Mouse (Mus musculus) mouse trophoblast stem cell (cell line): ENCODE data around the gene Myl9.

Experiments used
- in situ Hi-C, 2 experiments: fragments of 300-500 bp; cut with MseI, MboI; formaldehyde crosslinking; loops; 2 replicates in 1 of 2; 3 replicates in 1 of 2; pipeline ENCODE4 v1.15.1; 2025

The Myl9 gene

GRCm38 (mm10) chr2:156764022-156764421, 11.2 kb upstream of the Myl9 start:
- in situ Hi-C loops: no loop called here

DNA sequence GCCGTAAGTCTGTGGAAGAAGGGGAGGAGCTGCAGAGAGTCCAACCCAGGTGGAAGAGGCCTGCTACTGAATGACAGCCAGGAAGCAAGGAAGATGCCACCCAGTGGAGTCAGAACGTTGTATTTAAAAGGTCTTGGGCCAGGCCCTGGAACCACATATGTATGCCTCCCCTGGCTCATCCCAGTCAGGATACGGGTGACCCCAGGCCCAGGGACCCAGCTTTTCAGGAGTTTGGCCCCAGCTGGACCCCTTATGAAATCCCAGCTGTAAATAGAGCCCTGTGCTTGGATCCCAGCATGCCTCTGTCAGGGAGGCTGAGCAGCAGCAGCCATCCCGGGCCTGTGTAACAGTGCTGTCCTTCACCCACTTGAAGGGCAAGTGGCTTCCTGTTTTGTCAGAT, 10.5 kb upstream of the Myl9 start:
- in situ Hi-C loops: no loop called here

GRCm38 (mm10) chr2:156765593-156765992, 9.6 kb upstream of the Myl9 start:
- in situ Hi-C loops: no loop called here

DNA sequence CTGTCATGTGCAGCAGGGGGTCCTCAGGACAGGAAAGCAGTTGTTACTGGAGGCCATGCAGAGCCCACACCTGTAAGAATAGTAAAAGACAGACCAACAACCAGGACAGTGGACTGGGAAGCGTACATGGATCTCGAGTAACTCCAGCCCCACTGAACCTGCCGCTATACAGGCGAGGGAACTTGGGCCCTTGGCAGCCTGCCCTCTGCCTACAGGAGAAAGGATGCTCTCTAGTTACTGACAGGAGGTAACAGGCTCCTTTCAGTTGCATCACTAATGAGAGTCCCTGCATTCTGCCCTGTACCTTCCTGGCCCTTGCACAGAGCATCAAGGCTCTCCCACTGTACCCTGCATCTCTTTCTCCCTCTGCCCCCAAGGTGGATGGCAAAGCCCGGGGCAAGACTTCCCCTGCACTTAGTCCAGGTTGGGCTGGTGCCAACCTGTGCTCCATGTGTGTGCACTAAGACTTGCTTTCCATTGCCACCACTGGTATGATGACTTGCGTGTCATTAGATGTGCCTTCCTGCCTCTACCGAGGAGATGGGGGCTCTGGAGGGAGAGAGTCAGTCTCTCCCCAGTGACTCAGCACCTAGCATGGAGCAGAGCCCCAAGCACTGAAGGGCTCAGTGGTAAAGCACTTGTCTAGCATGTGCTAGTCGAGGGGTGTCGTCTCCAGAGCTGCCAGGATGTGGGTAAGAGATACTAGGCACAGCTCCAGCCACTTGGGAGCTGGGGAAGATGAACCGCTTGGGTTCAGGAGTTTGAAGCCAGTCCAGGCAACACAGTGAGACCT, 8.8 kb upstream of the Myl9 start:
- in situ Hi-C loops: no loop called here

GRCm38 (mm10) chr2:156767108-156767507, 8.1 kb upstream of the Myl9 start:
- in situ Hi-C loops: no loop called here

DNA sequence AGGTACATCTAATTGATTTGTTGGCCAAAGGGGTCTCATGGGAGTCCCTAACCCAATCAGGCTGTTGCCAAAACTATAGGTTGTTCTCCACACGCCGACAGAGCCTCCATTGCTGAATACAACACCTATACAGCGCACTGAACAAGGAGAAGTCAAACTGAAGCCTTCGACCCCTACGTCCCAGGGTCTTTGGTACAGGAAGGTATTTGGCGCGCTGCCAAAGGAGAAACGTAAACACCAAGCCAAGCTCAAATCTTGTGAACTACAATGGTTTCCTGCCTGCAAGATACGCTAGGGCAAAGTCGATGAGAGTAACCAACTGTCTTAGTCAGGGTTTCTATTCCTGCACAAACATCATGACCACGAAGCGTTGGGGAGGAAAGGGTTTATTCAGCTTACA, 5.9 kb upstream of the Myl9 start:
- in situ Hi-C loops: no loop called here

- in situ Hi-C loops: no loop called here
Observed at GRCm38 (mm10) chr2:156773470-156773869, 1.8 kb upstream of the Myl9 start.

- in situ Hi-C loops: no loop called here
Observed at GRCm38 (mm10) chr2:156774035-156774737, 1.0 kb upstream of the Myl9 start.

DNA sequence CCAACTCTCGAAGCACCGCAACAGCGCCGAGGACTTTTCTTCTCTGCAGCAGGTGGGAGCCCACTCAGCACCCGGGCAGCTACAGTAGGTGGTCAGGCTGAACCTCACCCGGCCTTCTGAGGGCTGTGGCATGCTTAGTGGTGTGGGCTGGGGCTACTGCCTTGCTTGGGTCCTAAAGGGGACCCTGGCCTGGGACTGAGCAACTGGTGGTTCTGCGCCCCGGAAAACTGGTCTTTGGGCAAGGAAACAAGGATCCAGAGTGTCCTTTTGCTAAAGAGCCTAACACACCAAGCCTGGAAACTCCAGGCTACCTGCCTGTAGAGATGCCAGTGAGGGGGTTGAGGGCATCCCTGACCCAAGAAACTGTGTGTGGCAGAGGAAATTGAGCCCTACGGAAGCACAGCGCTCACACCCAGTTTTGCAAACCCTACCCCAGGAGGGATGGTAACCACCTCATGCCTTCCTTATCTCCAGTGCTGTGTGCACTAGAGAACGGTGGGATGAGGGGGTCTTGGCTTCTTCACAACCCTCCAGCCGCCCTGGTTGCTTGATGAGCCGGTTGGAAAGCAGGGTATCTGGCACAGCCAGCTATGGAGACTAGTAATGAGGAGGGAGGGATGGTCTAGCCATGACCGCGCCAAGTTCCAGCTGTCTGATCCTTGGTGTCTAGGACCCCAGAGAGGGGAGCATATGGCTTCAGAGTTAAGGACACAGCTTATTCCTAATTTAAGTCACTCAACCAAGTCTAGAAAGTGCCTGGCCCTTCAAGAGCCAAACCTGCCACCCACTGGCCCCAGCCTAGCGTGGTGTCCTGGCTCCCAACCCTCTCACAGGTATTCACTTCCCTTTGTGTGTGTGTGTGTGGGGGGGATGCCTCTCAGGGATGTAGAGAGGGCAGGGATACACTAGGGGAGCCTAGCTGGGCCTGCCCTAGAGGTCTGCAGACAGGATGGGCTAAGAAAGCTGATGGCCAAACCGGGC, 525 bp downstream of the Myl9 start:
- in situ Hi-C loops: no loop called here

DNA sequence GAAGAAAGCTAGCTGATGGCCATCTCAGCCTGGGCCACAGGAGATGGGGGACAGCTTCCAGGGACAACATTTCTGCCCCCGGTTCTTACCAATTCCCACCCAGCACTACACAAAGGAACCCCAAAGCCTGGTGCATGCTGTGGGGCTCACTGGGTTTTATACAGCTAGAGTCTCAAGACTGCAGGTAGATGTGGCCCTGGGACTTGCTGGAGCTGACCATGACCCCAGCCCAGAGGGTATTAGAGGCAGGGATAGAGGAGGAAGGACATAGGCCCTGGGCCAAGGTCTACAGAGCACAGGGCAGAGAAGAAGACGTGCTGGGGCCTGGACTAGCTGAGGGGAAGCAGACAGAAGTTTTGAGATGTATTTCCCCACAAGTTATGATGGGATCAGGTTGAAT, 1.7 kb downstream of the Myl9 start:
- in situ Hi-C loops: no loop called here

GRCm38 (mm10) chr2:156777326-156778004, 2.2 kb downstream of the Myl9 start:
- in situ Hi-C loops: no loop called here

- in situ Hi-C loops: no loop called here
Observed at GRCm38 (mm10) chr2:156778571-156778970, 3.4 kb downstream of the Myl9 start.

DNA sequence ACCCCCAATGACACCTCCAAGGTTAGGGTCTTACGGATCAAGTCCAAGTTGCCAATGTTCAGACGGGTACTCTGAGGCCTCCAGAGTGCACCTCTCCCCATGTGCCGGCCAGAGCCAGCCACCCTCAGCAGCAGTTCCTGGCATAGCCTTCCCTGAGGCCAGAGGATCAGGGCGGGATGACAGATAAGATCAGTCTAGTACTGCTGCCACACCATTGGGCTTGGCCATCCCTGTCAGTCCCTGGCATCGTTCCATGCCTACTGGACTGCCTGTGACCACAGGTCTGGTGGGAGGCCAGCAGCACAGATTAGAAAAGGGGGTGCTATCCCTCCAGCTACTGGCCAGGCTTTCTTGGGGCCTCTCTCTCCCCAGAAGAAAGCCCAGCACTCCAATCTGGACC, 3.8 kb downstream of the Myl9 start:
- in situ Hi-C loops: no loop called here

DNA sequence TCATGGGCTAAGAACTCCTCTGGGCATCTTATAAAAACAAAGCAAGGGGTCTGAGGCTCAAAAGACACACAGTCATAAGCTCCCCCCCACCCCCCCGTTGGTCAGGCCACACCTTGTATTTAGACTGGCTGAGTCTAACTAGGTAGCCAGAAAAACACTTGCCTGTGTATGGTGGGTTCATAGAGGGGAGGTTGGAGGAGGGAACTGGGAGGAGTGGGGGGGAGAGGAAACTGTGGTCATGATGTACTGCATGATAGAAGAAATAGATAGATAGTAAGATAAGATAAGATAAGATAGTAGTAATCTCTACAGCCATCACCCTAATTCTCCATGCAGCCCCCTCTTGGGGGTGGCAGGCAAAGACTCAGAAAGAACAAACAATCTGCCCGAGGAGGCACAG, 4.3 kb downstream of the Myl9 start:
- in situ Hi-C loops: no loop called here

DNA sequence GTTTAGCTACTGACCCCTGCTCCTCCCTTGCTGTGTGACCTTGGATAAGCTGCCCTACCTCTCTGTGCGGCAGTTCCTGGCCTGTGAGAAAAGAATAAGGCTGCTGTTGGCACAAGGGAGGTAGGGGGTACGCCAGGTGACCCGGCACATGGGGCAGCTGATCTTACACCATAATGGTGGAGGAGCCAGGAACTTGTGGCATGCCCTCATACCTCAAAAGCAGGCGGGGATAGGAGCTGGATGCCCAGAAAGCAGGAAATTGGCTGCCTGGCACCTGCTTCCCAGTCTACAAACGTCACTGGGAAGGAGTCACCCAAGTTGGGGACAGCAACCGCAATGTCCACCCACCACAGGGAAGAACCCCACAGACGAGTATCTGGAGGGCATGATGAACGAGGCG, 4.9 kb downstream of the Myl9 start:
- in situ Hi-C loops: no loop called here

DNA sequence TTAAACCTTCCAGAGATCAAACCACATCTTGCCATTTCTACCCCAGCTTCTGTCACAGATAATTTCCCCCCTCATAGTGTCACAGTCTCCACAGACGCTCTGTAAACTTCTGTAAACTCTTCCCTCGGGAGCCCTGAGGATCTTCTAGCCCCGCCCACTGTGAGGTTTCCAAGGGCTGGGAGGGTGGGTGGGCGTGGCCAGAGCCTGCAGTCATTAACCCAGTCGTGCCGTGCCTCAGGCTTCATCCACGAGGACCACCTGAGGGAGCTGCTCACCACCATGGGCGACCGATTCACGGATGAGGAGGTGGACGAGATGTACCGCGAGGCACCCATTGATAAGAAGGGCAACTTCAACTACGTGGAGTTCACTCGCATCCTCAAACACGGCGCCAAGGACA, 5.5 kb downstream of the Myl9 start:
- in situ Hi-C loops: no loop called here

DNA sequence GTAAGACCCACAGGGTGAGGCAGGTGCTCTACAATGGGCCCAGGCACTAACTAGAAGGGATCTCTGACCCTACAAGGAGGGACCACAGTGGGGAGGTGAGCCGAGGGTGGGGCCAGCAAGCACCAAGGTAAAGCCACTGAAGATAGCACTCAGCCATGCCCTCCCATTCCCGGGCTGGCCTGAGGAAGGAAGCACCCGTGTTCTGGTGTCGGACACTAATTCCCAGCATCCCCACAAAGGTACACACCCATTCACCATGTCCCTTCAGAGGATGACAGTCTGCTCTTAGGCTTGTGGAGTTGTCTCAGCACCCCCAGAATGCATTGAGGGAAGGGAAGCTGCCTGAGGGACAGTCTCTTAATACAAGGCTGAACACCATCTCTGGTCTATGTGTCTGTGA, 6.1 kb downstream of the Myl9 start:
- in situ Hi-C loops: no loop called here

DNA sequence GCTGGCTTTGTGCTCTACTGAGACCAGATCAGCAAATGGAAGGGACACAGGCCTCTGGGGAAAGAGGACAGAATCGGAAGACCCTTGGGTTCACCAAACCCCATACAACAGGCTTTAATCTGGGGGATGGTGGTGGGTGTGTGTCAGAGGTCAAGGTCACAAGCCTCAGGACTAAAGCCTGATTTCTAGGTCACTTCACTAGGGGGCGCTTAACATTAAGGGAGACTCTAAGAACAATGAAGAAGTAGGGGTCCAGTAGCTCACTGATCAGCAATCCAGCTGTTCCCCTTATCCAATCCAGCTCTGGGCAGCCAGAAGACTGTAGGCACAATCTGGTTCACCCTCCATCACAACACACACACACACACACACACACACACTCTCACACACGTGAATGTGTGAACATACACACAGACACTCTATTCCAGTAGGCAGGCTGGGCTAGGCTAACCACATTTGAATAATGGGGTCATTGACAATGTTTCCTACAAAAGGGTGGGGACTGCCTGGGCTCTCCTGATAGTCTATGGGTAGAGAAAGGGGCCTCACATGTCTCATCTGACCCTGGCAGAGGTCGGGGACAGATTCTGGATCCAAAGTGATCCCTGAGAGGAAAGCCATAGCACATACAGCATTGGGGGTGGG, 6.7 kb downstream of the Myl9 start:
- in situ Hi-C loops: no loop called here

DNA sequence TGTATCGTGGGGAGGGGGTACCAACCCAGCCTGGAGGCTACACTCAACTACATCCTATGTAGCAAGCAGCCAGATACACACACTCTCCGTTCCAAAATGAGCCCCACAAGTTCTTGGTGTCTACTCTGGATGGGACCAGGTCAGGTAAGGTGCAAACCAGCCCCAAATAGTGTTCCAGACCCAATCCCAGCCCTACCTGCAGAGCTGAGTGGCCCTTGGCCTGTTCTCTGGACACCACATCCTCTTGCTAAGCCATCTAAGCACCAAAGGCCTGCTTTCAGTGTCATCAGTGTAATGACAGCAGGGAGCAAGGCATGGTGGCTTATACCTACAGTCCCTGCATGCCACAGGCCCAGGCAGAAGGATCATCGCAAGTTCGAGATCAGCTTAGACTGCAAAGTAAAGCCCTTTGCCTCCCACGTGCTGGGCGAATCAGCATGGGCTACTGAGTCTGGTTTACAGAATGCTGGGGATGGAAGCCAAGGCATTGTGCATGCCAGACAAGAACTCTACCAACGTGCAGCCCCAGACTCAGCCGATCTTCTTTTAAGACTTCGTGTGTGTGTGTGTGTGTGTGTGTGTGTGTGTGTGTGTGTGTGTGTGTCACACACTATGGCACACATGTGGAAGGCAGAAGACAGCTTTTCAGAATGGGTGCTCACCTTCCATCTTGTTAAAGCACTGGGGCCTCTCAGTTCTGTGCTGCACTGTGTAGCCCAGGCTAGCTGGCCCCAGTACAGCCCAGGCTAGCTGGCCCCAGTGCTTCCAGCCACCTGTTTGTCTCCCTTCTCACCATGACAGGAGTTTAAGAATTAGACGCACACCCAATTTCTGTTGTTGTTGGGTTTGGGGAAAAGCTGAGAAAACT, 7.5 kb downstream of the Myl9 start:
- in situ Hi-C loops: no loop called here

DNA sequence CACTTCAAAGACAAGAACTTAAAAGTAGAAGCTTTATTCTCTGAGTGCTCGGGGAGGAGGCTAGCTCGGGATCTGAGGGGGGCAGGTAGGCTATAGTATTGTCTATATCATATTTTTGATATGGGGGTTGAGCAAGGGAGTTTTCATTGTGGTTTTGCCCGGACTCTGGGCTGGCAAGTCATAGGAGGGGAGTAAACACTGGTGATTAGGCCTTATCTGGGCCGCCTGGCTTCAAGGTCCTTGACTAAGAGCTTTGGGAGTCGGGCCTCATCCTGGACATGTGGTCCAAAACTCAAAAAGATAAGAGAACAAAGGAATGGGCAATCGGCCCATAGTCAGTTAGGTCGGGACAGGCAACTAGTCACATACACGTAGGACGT, 8.1 kb downstream of the Myl9 start:
- in situ Hi-C loops: no loop called here
